Mouse (Mus musculus) bone marrow, adult 2 months (tissue): Measurements from ENCODE around the gene Rbm25.

Experiments
- CTCF ChIP-seq: fragments of 200-500 bp; IDR thresholded peaks from 2 replicates; pipeline ENCODE4 v1.5.1; 2011; ENCODE audit warnings: low read length, control low read depth; ENCODE audit not compliant: control insufficient read depth, insufficient read depth
- POLR2A ChIP-seq: fragments of 200-500 bp; IDR thresholded peaks from 2 replicates; pipeline ENCODE4 v1.6.1; 2011; ENCODE audit warnings: low read depth, mild to moderate bottlenecking, control low read depth, low read length, borderline replicate concordance; ENCODE audit not compliant: control insufficient read depth

- TF ChIP-seq POLR2A (no peak), CTCF (no peak)
Measured at GRCm38 (mm10) chr12:83618981-83619380, 12.1 kb upstream of the Rbm25 start.
